8 mouse cellular contexts compared by ENCODE assay signal in the genomic region with DNA sequence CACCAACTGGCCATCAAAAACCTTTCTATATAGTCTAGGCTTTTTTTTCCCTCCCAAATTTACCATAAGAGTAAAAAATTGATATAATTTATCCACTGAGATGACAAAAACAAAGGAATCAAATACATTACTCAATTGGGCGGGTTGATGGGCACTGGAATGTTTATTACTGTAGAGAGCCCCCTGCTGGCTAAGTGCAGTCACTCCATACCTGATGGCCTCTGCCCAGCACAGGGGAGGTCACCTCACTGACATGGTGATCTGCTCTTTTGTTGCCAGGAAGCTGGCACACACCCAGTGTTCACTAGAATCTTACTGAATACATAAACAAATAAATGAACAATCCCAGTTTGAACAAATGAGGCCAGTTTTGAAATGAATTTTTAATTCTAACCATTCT. TPM values are rescaled to one million over a fixed set of nuclear protein-coding genes. Genes with fewer than 3 reads are reported as not detected.
DNase-seq lines count a peak whose midpoint lies in the region; ATAC-seq and TF ChIP-seq lines count a peak whose summit lies in the region.

No protein-coding gene starts in this region.

- H3K4me3 ChIP-seq in forebrain, postnatal 0 days (ENCODE audit: low read depth, low read length), result no peak overlapping the region
- no peak overlapping the region for H3K4me3 ChIP-seq in forebrain, embryonic 15.5 days
- no peak overlapping the region for H3K4me3 ChIP-seq in embryonic facial prominence, embryonic 11.5 days (ENCODE audit: low read depth, low read length)
- H3K4me3 ChIP-seq in limb, embryonic 11.5 days (ENCODE audit: low read depth, low read length), result no peak overlapping the region

- TF ChIP-seq CTCF in forebrain, postnatal 0 days (IDR thresholded peaks at IDR 0.05; ENCODE audit: low read depth), result peak; percentile 41; the same call in 1 of the 2 replicates

- H3K36me3 ChIP-seq in forebrain, postnatal 0 days (ENCODE audit: insufficient read depth), result no peaks in the 10 kb centered on the region
- H3K36me3 ChIP-seq in forebrain, embryonic 15.5 days, result no peaks in the 10 kb centered on the region
- H3K36me3 ChIP-seq in embryonic facial prominence, embryonic 11.5 days (replicated peaks; ENCODE audit: control insufficient read depth, insufficient read depth, low read depth, low read length), result no peaks in the 10 kb centered on the region
- no peaks in the 10 kb centered on the region for H3K36me3 ChIP-seq in limb, embryonic 11.5 days (ENCODE audit: control insufficient read depth, insufficient read depth, low read length)

- no peak for ATAC-seq in forebrain, postnatal 0 days
- no peak for ATAC-seq in forebrain, embryonic 15.5 days (replicated peaks)
- ATAC-seq in embryonic facial prominence, embryonic 11.5 days (replicated peaks; ENCODE audit: insufficient number of reproducible peaks, low FRiP score, low TSS enrichment, low read depth), result no peak
- no peak for ATAC-seq in limb, embryonic 11.5 days (ENCODE audit: insufficient number of reproducible peaks, low FRiP score, low TSS enrichment, low read depth)

- no peak overlapping the region for H3K4me2 ChIP-seq in forebrain, postnatal 0 days (ENCODE audit: low read depth)
- H3K4me2 ChIP-seq in forebrain, embryonic 15.5 days (replicated peaks), result no peak overlapping the region
- H3K4me2 ChIP-seq in embryonic facial prominence, embryonic 11.5 days (ENCODE audit: low read depth, low read length), result no peak overlapping the region
- H3K4me2 ChIP-seq in limb, embryonic 11.5 days (ENCODE audit: low read depth, severe bottlenecking), result no peak overlapping the region

- no peaks in the 10 kb centered on the region for H3K4me1 ChIP-seq in forebrain, postnatal 0 days (ENCODE audit: insufficient read depth)
- H3K4me1 ChIP-seq in forebrain, embryonic 15.5 days, result peaks cover 6% of the 10 kb centered on the region
- H3K4me1 ChIP-seq in embryonic facial prominence, embryonic 11.5 days (ENCODE audit: control insufficient read depth, insufficient read depth, low read length), result no peaks in the 10 kb centered on the region; the same call in 1 of the 2 replicates
- no peaks in the 10 kb centered on the region for H3K4me1 ChIP-seq in limb, embryonic 11.5 days (ENCODE audit: control insufficient read depth, insufficient read depth, low read length)

- H3K27me3 ChIP-seq in forebrain, postnatal 0 days (ENCODE audit: insufficient read depth, low read length), result no peaks in the 10 kb centered on the region
- H3K27me3 ChIP-seq in forebrain, embryonic 15.5 days, result no peaks in the 10 kb centered on the region
- H3K27me3 ChIP-seq in embryonic facial prominence, embryonic 11.5 days (ENCODE audit: control insufficient read depth, insufficient read depth, low read length), result no peaks in the 10 kb centered on the region
- no peaks in the 10 kb centered on the region for H3K27me3 ChIP-seq in limb, embryonic 11.5 days (ENCODE audit: control insufficient read depth, insufficient read depth, low read length)

- 32% methylated on average over 1 of the region's 1 CpGs for WGBS in forebrain, postnatal 0 days
- 39% methylated on average over 1 of the region's 1 CpGs for WGBS in forebrain, embryonic 15.5 days
- 31% methylated on average over 1 of the region's 1 CpGs for WGBS in embryonic facial prominence, embryonic 11.5 days
- WGBS in limb, embryonic 11.5 days, result 39% methylated on average over 1 of the region's 1 CpGs

- H3K27ac ChIP-seq in forebrain, postnatal 0 days (ENCODE audit: low read depth, low read length), result no peak overlapping the region
- H3K27ac ChIP-seq in forebrain, embryonic 15.5 days (replicated peaks), result no peak overlapping the region
- H3K27ac ChIP-seq in embryonic facial prominence, embryonic 11.5 days (replicated peaks; ENCODE audit: low read depth, low read length), result no peak overlapping the region
- no peak overlapping the region for H3K27ac ChIP-seq in limb, embryonic 11.5 days (replicated peaks; ENCODE audit: low read depth, low read length)

- H3K9me3 ChIP-seq in forebrain, postnatal 0 days (ENCODE audit: low read length), result no peaks in the 10 kb centered on the region
- no peaks in the 10 kb centered on the region for H3K9me3 ChIP-seq in forebrain, embryonic 15.5 days
- no peaks in the 10 kb centered on the region for H3K9me3 ChIP-seq in embryonic facial prominence, embryonic 11.5 days (replicated peaks; ENCODE audit: control insufficient read depth, low read length)
- H3K9me3 ChIP-seq in limb, embryonic 11.5 days (ENCODE audit: control insufficient read depth, low read length), result no peaks in the 10 kb centered on the region

- no peak for DNase-seq in forebrain, postnatal 0 days
- DNase-seq in 416B (ENCODE audit: low read depth), result peak; percentile 61
- DNase-seq in adipocyte (ENCODE audit: low spot score), result peak; percentile 48
- peak; percentile 69 for DNase-seq in embryonic facial prominence, embryonic 11.5 days (ENCODE audit: low spot score)
- peak; percentile 47 for DNase-seq in limb, embryonic 11.5 days (ENCODE audit: low spot score)
- DNase-seq in retina, postnatal 1 day, result peak; percentile 59
- DNase-seq in urinary bladder, adult 18-20 months (ENCODE audit: low spot score in 2 of 2), result no peak

- H3K9ac ChIP-seq in forebrain, postnatal 0 days, result no peak overlapping the region
- no peak overlapping the region for H3K9ac ChIP-seq in forebrain, embryonic 15.5 days (replicated peaks)
- H3K9ac ChIP-seq in embryonic facial prominence, embryonic 11.5 days (replicated peaks; ENCODE audit: low read length), result no peak overlapping the region
- no peak overlapping the region for H3K9ac ChIP-seq in limb, embryonic 11.5 days (ENCODE audit: low read length)

RNA-seq across cellular contexts. Expression of gene Gpr155, which starts 40.9 kb away (rescaled TPM):
- 12.5 and 20.0 TPM in 2 replicates for total RNA-seq in forebrain, postnatal 0 days (2014; rRNA removed)
- polyA plus RNA-seq in forebrain, postnatal 0 days (2015; fragmentation: Nextera tagmentation; extraction: Ambion mirVana), result 6.2 and 12.5 TPM in 2 replicates
- polyA plus RNA-seq in forebrain, embryonic 15.5 days (2015; fragmentation: Nextera tagmentation; extraction: Ambion mirVana), result 10.9 and 11.2 TPM in 2 replicates
- polyA plus RNA-seq in embryonic facial prominence, embryonic 11.5 days (2014; fragmentation: Nextera tagmentation; extraction: Ambion mirVana), result 5.9 and 7.4 TPM in 2 replicates
- polyA plus RNA-seq in limb, embryonic 11.5 days (2014; fragmentation: Nextera tagmentation; extraction: Ambion mirVana), result 2.9 and 3.7 TPM in 2 replicates

Comparison
In these comparisons a context has a peak if more than half of its experiments do, and no peak if none do; other contexts are left out.
1. DNase-seq: peak in 416B (single experiment), adipocyte (single experiment), embryonic facial prominence, embryonic 11.5 days (single experiment), limb, embryonic 11.5 days (single experiment) and retina, postnatal 1 day (single experiment); none in forebrain, postnatal 0 days (single experiment) and urinary bladder, adult 18-20 months (0 of 2).